Mouse (Mus musculus) bone marrow, adult 2 months (tissue): ENCODE measurements at regions not wholly inside any gene's neighbourhood (a gene's known extent, or its start where the extent isn't known, plus 50 kb on each side); places are given as distances from the start of the nearest gene placed in this dataset.

Experiments used
- CTCF ChIP-seq: fragments of 200-500 bp; IDR thresholded peaks from 2 replicates; pipeline ENCODE4 v1.5.1; 2011; ENCODE audit warnings: low read length, control low read depth; ENCODE audit not compliant: control insufficient read depth, insufficient read depth
- POLR2A ChIP-seq: fragments of 200-500 bp; IDR thresholded peaks from 2 replicates; pipeline ENCODE4 v1.6.1; 2011; ENCODE audit warnings: low read depth, mild to moderate bottlenecking, control low read depth, low read length, borderline replicate concordance; ENCODE audit not compliant: control insufficient read depth

DNA sequence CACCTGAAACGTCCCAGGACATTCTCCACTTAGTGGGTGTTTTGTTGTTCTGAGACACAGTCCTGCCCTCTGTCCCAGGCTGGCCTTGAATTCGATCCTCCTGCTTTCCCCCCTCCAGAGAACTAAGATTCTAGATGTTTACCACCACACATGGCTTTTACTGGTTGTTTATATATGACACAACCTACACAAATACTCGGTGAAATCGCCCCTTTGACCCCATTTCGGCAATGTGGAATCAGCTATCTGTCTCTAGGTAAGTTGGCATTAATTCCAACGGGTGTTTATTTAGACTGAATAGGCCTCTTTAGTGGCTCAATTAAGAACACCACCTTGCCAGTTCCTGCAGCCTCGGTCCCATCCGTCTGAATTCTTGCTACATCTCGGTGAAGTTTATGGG, 56.8 kb upstream of the Exoc6 start:
- TF ChIP-seq CTCF = no peak
- TF ChIP-seq POLR2A = no peak
